Mouse (Mus musculus) limb, embryonic 11.5 days (tissue): ENCODE measurements at regions not wholly inside any gene's neighbourhood (a gene's known extent, or its start where the extent isn't known, plus 50 kb on each side); places are given as distances from the start of the nearest gene placed in this dataset.
A peak's percentile ranks its signal among the peaks of the same experiment; 100 is the strongest.

Source experiments
- ATAC-seq: fragments of 200-750 bp; cut with Nextera tagmentation; 2 replicates; pipeline ENCODE4 v1.8.0; 2017; ENCODE audit warnings: low read depth; ENCODE audit not compliant: insufficient number of reproducible peaks, low FRiP score, low TSS enrichment
- DNase-seq: peaks from one replicate; pipeline ENCODE4 v3.0.0-alpha.2; 2015; ENCODE audit warnings: low spot score
- H3K27ac ChIP-seq: fragments of 300-500 bp; sonication (generic); replicated peaks from 2 replicates; pipeline ENCODE4 v1.5.1; 2014; ENCODE audit warnings: low read depth, mild to moderate bottlenecking, low read length
- H3K27me3 ChIP-seq: fragments of 300-500 bp; sonication (generic); 2 replicates; pipeline ENCODE4 v1.6.1; 2014; ENCODE audit warnings: mild to moderate bottlenecking, low read length, mixed read lengths; ENCODE audit not compliant: control insufficient read depth, insufficient read depth
- H3K36me3 ChIP-seq: fragments of 300-500 bp; sonication (generic); 2 replicates; pipeline ENCODE4 v1.6.1; 2014; ENCODE audit warnings: mild to moderate bottlenecking, low read length, moderate library complexity, mixed read lengths; ENCODE audit not compliant: control insufficient read depth, insufficient read depth
- H3K4me1 ChIP-seq: fragments of 300-500 bp; sonication (generic); 2 replicates; pipeline ENCODE4 v1.6.1; 2014; ENCODE audit warnings: low read length, mixed read lengths; ENCODE audit not compliant: control insufficient read depth, insufficient read depth
- H3K4me2 ChIP-seq: fragments of 300-500 bp; sonication (generic); 2 replicates; pipeline ENCODE4 v1.6.1; 2014; ENCODE audit warnings: low read depth, mild to moderate bottlenecking, moderate library complexity; ENCODE audit not compliant: severe bottlenecking
- H3K4me3 ChIP-seq: fragments of 300-500 bp; sonication (generic); 2 replicates; pipeline ENCODE4 v1.5.1; 2014; ENCODE audit warnings: low read depth, low read length
- H3K9ac ChIP-seq: fragments of 300-500 bp; sonication (generic); 2 replicates; pipeline ENCODE4 v1.6.1; 2014; ENCODE audit warnings: mild to moderate bottlenecking, low read length
- H3K9me3 ChIP-seq: fragments of 300-500 bp; sonication (generic); 2 replicates; pipeline ENCODE4 v1.6.1; 2016; ENCODE audit warnings: low read length; ENCODE audit not compliant: control insufficient read depth
- WGBS: fragments of 180-500 bp; shearing (Covaris S2); extraction: QIAGEN DNeasy Blood & Tissue Kit; methylation state at CpG from one replicate; pipeline ENCODE4 v1.1.7; 2014; 5-methylcytosine and 5-hydroxymethylcytosine counted together

GRCm38 (mm10) chr14:71845546-71845945, 646.1 kb downstream of the Gm9195 start:
- ATAC-seq (no peak), DNase-seq (no peak)
- no peaks in the 10 kb centered on the region for H3K4me1 ChIP-seq
- no peak overlapping the region for H3K9ac ChIP-seq
- no peak overlapping the region for H3K27ac ChIP-seq
- no peaks in the 10 kb centered on the region for H3K27me3 ChIP-seq
- no peaks in the 10 kb centered on the region for H3K9me3 ChIP-seq
- no peak overlapping the region for H3K4me3 ChIP-seq
- H3K4me2 ChIP-seq: no peak overlapping the region
- H3K36me3 ChIP-seq: no peaks in the 10 kb centered on the region

DNA sequence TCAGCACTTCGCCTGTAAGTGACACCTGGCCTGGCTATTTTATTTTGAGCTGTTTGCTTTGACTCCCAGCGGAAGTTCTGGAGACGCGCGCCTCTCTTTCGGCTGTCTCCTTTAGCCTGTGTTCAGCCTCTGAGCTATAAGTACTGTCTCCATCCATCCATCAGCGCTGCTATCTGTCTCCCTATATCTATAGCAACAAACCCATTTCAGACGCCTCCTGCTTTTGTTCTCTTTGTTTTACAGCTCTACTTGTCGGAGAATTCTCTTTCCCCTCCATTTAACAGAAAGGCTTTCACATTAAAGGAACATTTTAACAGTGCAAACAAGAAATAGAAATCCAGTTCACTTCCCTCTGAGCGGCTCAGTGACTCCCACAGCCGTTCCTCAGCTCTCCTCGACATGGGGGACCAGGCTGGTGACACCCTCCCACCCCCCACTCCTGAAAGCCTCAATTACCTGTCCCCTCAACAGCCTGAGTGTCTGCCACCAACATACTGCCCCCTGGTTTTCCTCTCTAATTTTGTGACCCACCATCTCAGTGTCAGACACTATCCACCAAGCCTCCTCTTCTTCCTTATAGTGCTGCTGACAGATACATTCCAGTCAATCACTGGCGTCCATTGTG, 682.7 kb downstream of the Gm9195 start:
- Histone ChIP-seq H3K4me2 (no peak overlapping the region), H3K4me1 (no peaks in the 10 kb centered on the region), H3K9me3 (no peaks in the 10 kb centered on the region), H3K27ac (no peak overlapping the region), H3K4me3 (no peak overlapping the region), H3K36me3 (no peaks in the 10 kb centered on the region), H3K27me3 (no peaks in the 10 kb centered on the region), H3K9ac (no peak overlapping the region)
- WGBS: 69% methylated on average over 13 of the region's 13 CpGs
- ATAC-seq (no peak), DNase-seq (no peak)

DNA sequence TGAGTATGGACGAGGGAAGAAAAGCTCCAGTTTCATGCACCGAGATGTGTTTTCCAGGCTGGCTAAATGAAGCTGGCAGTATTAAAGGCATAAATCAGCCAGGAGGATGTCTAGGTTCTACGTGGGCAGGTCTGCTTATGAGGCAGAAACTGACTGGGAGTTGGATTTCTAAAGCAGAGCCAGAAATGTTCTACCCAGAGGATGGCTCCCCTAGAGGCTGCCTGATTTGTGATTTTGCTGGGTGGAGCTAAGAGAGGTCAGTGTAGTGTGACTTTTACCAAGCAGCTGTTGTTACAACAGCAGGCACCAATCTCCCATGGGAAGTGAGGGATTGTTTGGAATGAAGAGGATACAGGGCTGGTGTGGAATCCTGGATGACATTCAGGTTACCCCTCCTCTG, 686.0 kb downstream of the Gm9195 start:
- DNase-seq (no peak), ATAC-seq (0 out of 2 replicates have a peak, but pooled peaks have one; percentile 39)
- Histone ChIP-seq H3K27ac (no peak overlapping the region), H3K36me3 (no peaks in the 10 kb centered on the region), H3K27me3 (no peaks in the 10 kb centered on the region), H3K9me3 (no peaks in the 10 kb centered on the region), H3K4me2 (no peak overlapping the region), H3K4me1 (no peaks in the 10 kb centered on the region), H3K9ac (no peak overlapping the region), H3K4me3 (no peak overlapping the region)
- WGBS: 62% methylated on average over 3 of the region's 3 CpGs

- Histone ChIP-seq H3K4me2 (no peak overlapping the region), H3K4me3 (no peak overlapping the region), H3K4me1 (no peaks in the 10 kb centered on the region), H3K36me3 (no peaks in the 10 kb centered on the region), H3K27ac (no peak overlapping the region), H3K9ac (no peak overlapping the region), H3K27me3 (no peaks in the 10 kb centered on the region), H3K9me3 (no peaks in the 10 kb centered on the region)
- no peak for DNase-seq
- no peak for ATAC-seq
- WGBS: 83% methylated on average over 4 of the region's 4 CpGs
Observed at GRCm38 (mm10) chr14:71799861-71800260, 691.8 kb downstream of the Gm9195 start.

GRCm38 (mm10) chr14:71795713-71796112, 695.9 kb downstream of the Gm9195 start:
- DNase-seq (no peak), ATAC-seq (no peak)
- no peaks in the 10 kb centered on the region for H3K27me3 ChIP-seq
- H3K4me1 ChIP-seq: no peaks in the 10 kb centered on the region
- no peak overlapping the region for H3K27ac ChIP-seq
- H3K4me2 ChIP-seq: no peak overlapping the region
- H3K9ac ChIP-seq: no peak overlapping the region
- 77% methylated on average over 3 of the region's 3 CpGs for WGBS
- no peaks in the 10 kb centered on the region for H3K9me3 ChIP-seq
- no peak overlapping the region for H3K4me3 ChIP-seq
- no peaks in the 10 kb centered on the region for H3K36me3 ChIP-seq

DNA sequence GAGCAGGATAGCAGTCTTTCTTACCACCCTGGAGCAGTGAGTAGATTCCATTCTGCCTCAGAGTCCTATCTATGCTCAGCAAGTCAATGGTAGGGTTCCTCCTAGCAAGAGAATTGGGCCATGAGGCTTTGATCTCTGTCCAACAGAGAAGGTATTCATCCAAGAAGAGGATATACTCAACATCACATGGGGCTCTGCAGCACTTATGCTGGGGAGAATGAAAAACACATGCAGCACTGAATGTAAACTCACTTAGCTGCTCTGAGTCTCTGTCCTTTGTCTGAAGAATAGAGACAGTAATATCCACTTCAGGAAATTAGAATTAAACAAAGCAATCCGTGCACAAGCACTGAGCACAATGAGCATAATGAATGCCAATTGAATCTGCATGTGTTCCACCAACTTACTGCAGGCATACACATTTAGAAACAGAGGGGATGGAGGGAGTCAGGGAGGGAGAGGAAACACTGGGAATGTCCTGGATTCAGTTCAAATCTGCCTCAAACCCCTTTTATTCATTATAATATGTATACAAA, 714.6 kb downstream of the Gm9195 start:
- Histone ChIP-seq H3K27me3 (no peaks in the 10 kb centered on the region), H3K27ac (no peak overlapping the region), H3K4me1 (no peaks in the 10 kb centered on the region), H3K36me3 (no peaks in the 10 kb centered on the region), H3K9me3 (no peaks in the 10 kb centered on the region), H3K9ac (no peak overlapping the region), H3K4me2 (no peak overlapping the region), H3K4me3 (no peak overlapping the region)
- DNase-seq (no peak), ATAC-seq (no peak; the same call in 1 of the 2 replicates)
- 70% methylated on average over 1 of the region's 1 CpGs for WGBS

- Histone ChIP-seq H3K9ac (no peak overlapping the region), H3K4me2 (no peak overlapping the region), H3K4me1 (no peaks in the 10 kb centered on the region), H3K9me3 (no peaks in the 10 kb centered on the region), H3K27ac (no peak overlapping the region), H3K27me3 (no peaks in the 10 kb centered on the region), H3K36me3 (no peaks in the 10 kb centered on the region), H3K4me3 (no peak overlapping the region)
- WGBS: 95% methylated on average over 1 of the region's 1 CpGs
- ATAC-seq (no peak), DNase-seq (no peak)
Observed at GRCm38 (mm10) chr14:71766856-71767255, 724.8 kb downstream of the Gm9195 start.

- Histone ChIP-seq H3K36me3 (no peaks in the 10 kb centered on the region), H3K27ac (no peak overlapping the region), H3K4me1 (no peaks in the 10 kb centered on the region), H3K9ac (no peak overlapping the region), H3K27me3 (no peaks in the 10 kb centered on the region), H3K4me3 (no peak overlapping the region), H3K4me2 (no peak overlapping the region), H3K9me3 (no peaks in the 10 kb centered on the region)
- 90% methylated on average over 4 of the region's 4 CpGs for WGBS
- ATAC-seq: no peak
- DNase-seq: no peak
Observed at GRCm38 (mm10) chr14:71728542-71728941, 763.1 kb downstream of the Gm9195 start.

GRCm38 (mm10) chr14:71723526-71723925, 768.1 kb downstream of the Gm9195 start:
- no peak overlapping the region for H3K4me2 ChIP-seq
- H3K27me3 ChIP-seq: no peaks in the 10 kb centered on the region
- 73% methylated on average over 2 of the region's 2 CpGs for WGBS
- H3K27ac ChIP-seq: no peak overlapping the region
- H3K36me3 ChIP-seq: no peaks in the 10 kb centered on the region
- H3K4me3 ChIP-seq: no peak overlapping the region
- DNase-seq (no peak), ATAC-seq (no peak)
- no peak overlapping the region for H3K9ac ChIP-seq
- H3K9me3 ChIP-seq: no peaks in the 10 kb centered on the region
- no peaks in the 10 kb centered on the region for H3K4me1 ChIP-seq
